8 mouse cellular contexts compared by ENCODE assay signal in the genomic region with DNA sequence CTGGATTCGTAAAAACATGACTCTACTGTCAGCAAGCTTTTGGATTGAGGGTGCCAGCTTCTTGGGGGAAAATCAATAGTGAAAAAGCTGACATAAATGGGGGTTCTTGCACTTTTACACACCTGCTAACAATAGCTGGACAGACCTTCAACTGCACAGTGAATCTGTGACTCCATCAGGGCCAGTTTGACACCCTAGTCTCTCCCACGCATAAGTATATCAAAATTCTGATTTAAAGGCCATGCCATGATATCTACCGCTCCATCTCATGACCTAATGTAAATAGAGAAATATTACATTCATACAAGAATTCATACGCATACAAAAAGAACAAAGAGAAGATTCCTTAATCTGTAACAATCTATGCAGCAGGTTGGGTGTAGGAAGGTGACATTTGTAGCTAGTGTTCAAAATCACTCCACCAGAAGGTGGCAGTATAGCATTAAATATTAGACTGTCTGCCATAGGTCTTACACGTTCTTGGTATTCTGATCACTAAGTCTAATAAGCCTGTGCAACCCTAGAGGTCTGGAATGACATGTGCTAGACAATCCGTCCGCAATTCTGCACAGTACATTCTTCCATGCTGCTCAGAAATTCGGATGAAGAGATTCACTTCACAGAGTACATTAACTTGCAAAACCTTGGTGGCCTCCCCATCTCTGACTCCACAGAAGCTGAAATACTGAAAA. TPM values are rescaled to one million over a fixed set of nuclear protein-coding genes. Genes with fewer than 3 reads are reported as not detected.
DNase-seq lines count a peak whose midpoint lies in the region; ATAC-seq and TF ChIP-seq lines count a peak whose summit lies in the region.

No protein-coding gene starts in this region.

- peaks cover 9% of the 10 kb centered on the region for H3K4me1 ChIP-seq in forebrain, embryonic 15.5 days
- peaks cover 5% of the 10 kb centered on the region; the same call in 1 of the 2 replicates for H3K4me1 ChIP-seq in midbrain, postnatal 0 days (ENCODE audit: insufficient read depth, low read length)

- peak; percentile 87 for TF ChIP-seq CTCF in midbrain, postnatal 0 days (IDR thresholded peaks at IDR 0.05)

- H3K9ac ChIP-seq in forebrain, embryonic 15.5 days (replicated peaks): no peak overlapping the region
- 0 out of 2 replicates have a peak overlapping the region, but pooled peaks have one; percentile 13 for H3K9ac ChIP-seq in midbrain, postnatal 0 days (replicated peaks; ENCODE audit: low read length, poor library complexity, severe bottlenecking)

- peak; percentile 57 for DNase-seq in right cerebral cortex, adult 18-20 months
- no peak for DNase-seq in right cerebral cortex, postnatal 25 days
- DNase-seq in brain, adult 2 months (ENCODE audit: low read depth, low spot score): peak; percentile 88
- peak; percentile 66 to 79 for DNase-seq in left cerebral cortex, postnatal 25 days (ENCODE audit: low spot score in 2 of 2)
- DNase-seq in midbrain, postnatal 0 days (ENCODE audit: low spot score): peak; percentile 94
- DNase-seq in spleen, adult 12 weeks (ENCODE audit: low spot score): no peak

- no peaks in the 10 kb centered on the region for H3K9me3 ChIP-seq in forebrain, embryonic 15.5 days
- H3K9me3 ChIP-seq in midbrain, postnatal 0 days (ENCODE audit: low read length): no peaks in the 10 kb centered on the region

- 25% methylated on average over 8 of the region's 8 CpGs for WGBS in forebrain, embryonic 15.5 days
- 29% methylated on average over 8 of the region's 8 CpGs for WGBS in midbrain, postnatal 0 days

- no peak overlapping the region for H3K4me2 ChIP-seq in forebrain, embryonic 15.5 days (replicated peaks)
- no peak overlapping the region for H3K4me2 ChIP-seq in midbrain, postnatal 0 days (ENCODE audit: low read depth, low read length, poor library complexity, severe bottlenecking)

- peak; percentile 93 for ATAC-seq in forebrain, embryonic 15.5 days (replicated peaks)
- peak; percentile 70 for ATAC-seq in inflammation-experienced regulatory T-cells, adult 6 months
- peak; percentile 86 for ATAC-seq in midbrain, postnatal 0 days (ENCODE audit: low FRiP score)

- H3K27ac ChIP-seq in forebrain, embryonic 15.5 days (replicated peaks): no peak overlapping the region
- H3K27ac ChIP-seq in midbrain, postnatal 0 days (ENCODE audit: low read depth, low read length): no peak overlapping the region

- no peak overlapping the region for H3K4me3 ChIP-seq in forebrain, embryonic 15.5 days
- no peak overlapping the region for H3K4me3 ChIP-seq in midbrain, postnatal 0 days (ENCODE audit: low read depth, low read length)

- no peaks in the 10 kb centered on the region for H3K27me3 ChIP-seq in forebrain, embryonic 15.5 days
- H3K27me3 ChIP-seq in midbrain, postnatal 0 days (ENCODE audit: insufficient read depth, low read length): 0 out of 2 replicates have a peak, but pooled peaks cover 5% of the 10 kb centered on the region

- H3K36me3 ChIP-seq in forebrain, embryonic 15.5 days: no peaks in the 10 kb centered on the region
- H3K36me3 ChIP-seq in midbrain, postnatal 0 days (ENCODE audit: insufficient read depth, low read length): no peaks in the 10 kb centered on the region

- intact Hi-C loops in left cerebral cortex, postnatal 25 days (cut with DNase I): loop anchor here (1.0 to 10.0 kb wide), 3 partner anchors 56 to 906 kb away; partner anchors contain the start of gene Plrg1

RNA-seq across cellular contexts. Expression of gene Fgg, which starts 8.6 kb away (rescaled TPM):
- 2.9 TPM in 1 of 2 replicates, not detected in the other for polyA plus RNA-seq in forebrain, embryonic 15.5 days (2015; fragmentation: Nextera tagmentation; extraction: Ambion mirVana)
- not detected for polyA plus RNA-seq in inflammation-experienced regulatory T-cells, adult 6 months (2017; shearing (Covaris generic))
- total RNA-seq in left cerebral cortex, postnatal 25 days (2021): not detected
- total RNA-seq in midbrain, postnatal 0 days (2014; rRNA removed): not detected in 2 replicates
- polyA plus RNA-seq in midbrain, postnatal 0 days (2015; fragmentation: Nextera tagmentation; extraction: Ambion mirVana): 0.09 TPM in 1 of 2 replicates, not detected in the other

RNA-seq across cellular contexts. Expression of gene Fga, which starts 27.0 kb away (rescaled TPM):
- polyA plus RNA-seq in forebrain, embryonic 15.5 days (2015; fragmentation: Nextera tagmentation; extraction: Ambion mirVana): 0.79 TPM in 1 of 2 replicates, not detected in the other
- polyA plus RNA-seq in inflammation-experienced regulatory T-cells, adult 6 months (2017; shearing (Covaris generic)): not detected
- not detected for total RNA-seq in left cerebral cortex, postnatal 25 days (2021)
- not detected in 2 replicates for total RNA-seq in midbrain, postnatal 0 days (2014; rRNA removed)
- polyA plus RNA-seq in midbrain, postnatal 0 days (2015; fragmentation: Nextera tagmentation; extraction: Ambion mirVana): not detected in 2 replicates

RNA-seq across cellular contexts. Expression of gene Fgb, which starts 50.7 kb away (rescaled TPM):
- polyA plus RNA-seq in forebrain, embryonic 15.5 days (2015; fragmentation: Nextera tagmentation; extraction: Ambion mirVana): 0.27 TPM in 1 of 2 replicates, not detected in the other
- not detected for polyA plus RNA-seq in inflammation-experienced regulatory T-cells, adult 6 months (2017; shearing (Covaris generic))
- total RNA-seq in left cerebral cortex, postnatal 25 days (2021): not detected
- not detected in 2 replicates for total RNA-seq in midbrain, postnatal 0 days (2014; rRNA removed)
- polyA plus RNA-seq in midbrain, postnatal 0 days (2015; fragmentation: Nextera tagmentation; extraction: Ambion mirVana): not detected in 2 replicates

RNA-seq across cellular contexts. Expression of gene Plrg1, which starts 56.4 kb away (rescaled TPM):
- polyA plus RNA-seq in forebrain, embryonic 15.5 days (2015; fragmentation: Nextera tagmentation; extraction: Ambion mirVana): 114 and 118 TPM in 2 replicates
- polyA plus RNA-seq in inflammation-experienced regulatory T-cells, adult 6 months (2017; shearing (Covaris generic)): 10 to 100 TPM; 53.1 to 55.3 (median 55.0) TPM
- total RNA-seq in left cerebral cortex, postnatal 25 days (2021): 10 to 100 TPM; 38.6 to 41.9 TPM
- 65.7 and 78.7 TPM in 2 replicates for total RNA-seq in midbrain, postnatal 0 days (2014; rRNA removed)
- polyA plus RNA-seq in midbrain, postnatal 0 days (2015; fragmentation: Nextera tagmentation; extraction: Ambion mirVana): 76.9 and 78.0 TPM in 2 replicates

Comparison
In these comparisons a context has a peak if more than half of its experiments do, and no peak if none do; other contexts are left out.
1. DNase-seq: peak in right cerebral cortex, adult 18-20 months (single experiment), brain, adult 2 months (single experiment), left cerebral cortex, postnatal 25 days (2 of 2) and midbrain, postnatal 0 days (single experiment); none in right cerebral cortex, postnatal 25 days (single experiment) and spleen, adult 12 weeks (single experiment).
2. Peak in every context shown above with its lines, with median percentiles within 50 percentile points of each other: ATAC-seq.